In genomic region chr10:73011874-73012273, GRCm38 (mm10) we compare ENCODE assay signal across 11 mouse cellular contexts.
DNase-seq lines count a peak whose midpoint lies in the region; ATAC-seq and TF ChIP-seq lines count a peak whose summit lies in the region.
"Had no signal": no experiment of that assay in that cellular context is flagged by ENCODE, and none has a peak within 500 bp of the region (broad histone marks: within the 10 kb centered on the region; RNA-seq: fewer than 3 reads in every experiment).

No protein-coding gene starts in this region.

- H3K4me1 ChIP-seq in ES-E14 (ENCODE audit: control insufficient read depth in 2 of 2, insufficient read depth in 2 of 2, low read length in 2 of 2, poor library complexity in 1 of 2): no peaks in the 10 kb centered on the region
- H3K4me1 ChIP-seq: limb, embryonic 12.5 days; midbrain, embryonic 13.5 days had no signal

- TF ChIP-seq CTCF in left cerebral cortex, adult 2 months (IDR thresholded peaks at IDR 0.05): peak; percentile 62

- no peaks in the 10 kb centered on the region for H3K36me3 ChIP-seq in ES-E14 (ENCODE audit: control insufficient read depth, insufficient read depth, low read length, poor library complexity, severe bottlenecking)
- H3K36me3 ChIP-seq: limb, embryonic 12.5 days; midbrain, embryonic 13.5 days had no signal

- in situ Hi-C loops in ES-E14 (cut with MboI; ENCODE audit: low sequenced_read_pairs in 2 of 2, unreplicated experiment in 2 of 2): loop anchor here in 1 of 2 experiments (10.0 kb wide), 1 partner anchor 393 kb away; no protein-coding TSS in a partner anchor

- no peaks in the 10 kb centered on the region for H3K9me3 ChIP-seq in ES-E14 (ENCODE audit: control insufficient read depth, insufficient read depth, low read depth, low read length)
- H3K9me3 ChIP-seq: limb, embryonic 12.5 days; midbrain, embryonic 13.5 days had no signal

- no peak overlapping the region for H3K27ac ChIP-seq in left cerebral cortex, adult 2 months
- no peak overlapping the region for H3K27ac ChIP-seq in ES-E14 (ENCODE audit: insufficient read depth, low read depth, low read length, poor library complexity, severe bottlenecking)
- H3K27ac ChIP-seq: limb, embryonic 12.5 days; midbrain, embryonic 13.5 days had no signal

- no peak for ATAC-seq in cerebellum, adult (ENCODE audit: insufficient number of reproducible peaks, low FRiP score, low TSS enrichment)
- no peak for ATAC-seq in erythroid progenitor cell, adult 5-6 weeks (replicated peaks; ENCODE audit: low FRiP score, poor library complexity, severe bottlenecking)
- no peak for ATAC-seq in erythroblast, adult 5-6 weeks (replicated peaks; ENCODE audit: low FRiP score, poor library complexity, severe bottlenecking)
- ATAC-seq: midbrain, embryonic 13.5 days had no signal

- peak; percentile 1 to 2 for DNase-seq in cerebellum, postnatal 14 days
- DNase-seq in left cerebral cortex, adult 2 months (ENCODE audit: extremely low spot score in 1 of 2, low spot score in 2 of 2): peak; percentile 13 to 15
- DNase-seq in left cerebral cortex, postnatal 36 days (ENCODE audit: low spot score in 2 of 2): no peak
- DNase-seq in ES-E14 (ENCODE audit: low read depth, low spot score): peak; percentile 41
- DNase-seq in layer of hippocampus, adult 8-10 months (ENCODE audit: low spot score in 2 of 2): peak; percentile 5 to 12
- DNase-seq: right cerebral cortex, postnatal 4 days had no signal

- H3K4me3 ChIP-seq in left cerebral cortex, adult 2 months: no peak overlapping the region
- H3K4me3 ChIP-seq in ES-E14 (ENCODE audit: insufficient read depth in 1 of 2, low read depth in 1 of 2, low read length in 2 of 2, poor library complexity in 1 of 2, severe bottlenecking in 1 of 2): no peak overlapping the region
- H3K4me3 ChIP-seq: limb, embryonic 12.5 days; midbrain, embryonic 13.5 days had no signal

- no peak overlapping the region for H3K9ac ChIP-seq in ES-E14 (ENCODE audit: insufficient read depth, low read depth, low read length, poor library complexity, severe bottlenecking)
- H3K9ac ChIP-seq: limb, embryonic 12.5 days; midbrain, embryonic 13.5 days had no signal

- intact Hi-C loops in left cerebral cortex, adult 2 months (cut with DNase I): loop anchor here (5.0 to 10.0 kb wide), 3 partner anchors 85 to 1833 kb away; partner anchors contain the start of gene Pcdh15
- intact Hi-C loops in left cerebral cortex, postnatal 36 days (cut with DNase I): no loop called here

TF ChIP-seq in ES-E14, 5 proteins besides CTCF, POLR2A, EP300 and RAD21:
- TF ChIP-seq CHD2 (IDR thresholded peaks at IDR 0.05; ENCODE audit: low read depth, low read length): no peak
- no peak for TF ChIP-seq ZNF384 (IDR thresholded peaks at IDR 0.05; ENCODE audit: low read depth, low read length)

Comparison
In these comparisons a context has a peak if more than half of its experiments do, and no peak if none do; other contexts are left out.
1. DNase-seq: peak in cerebellum, postnatal 14 days (2 of 2), left cerebral cortex, adult 2 months (2 of 2), ES-E14 (single experiment) and layer of hippocampus, adult 8-10 months (2 of 2); none in left cerebral cortex, postnatal 36 days (0 of 2).